In the genomic region with DNA sequence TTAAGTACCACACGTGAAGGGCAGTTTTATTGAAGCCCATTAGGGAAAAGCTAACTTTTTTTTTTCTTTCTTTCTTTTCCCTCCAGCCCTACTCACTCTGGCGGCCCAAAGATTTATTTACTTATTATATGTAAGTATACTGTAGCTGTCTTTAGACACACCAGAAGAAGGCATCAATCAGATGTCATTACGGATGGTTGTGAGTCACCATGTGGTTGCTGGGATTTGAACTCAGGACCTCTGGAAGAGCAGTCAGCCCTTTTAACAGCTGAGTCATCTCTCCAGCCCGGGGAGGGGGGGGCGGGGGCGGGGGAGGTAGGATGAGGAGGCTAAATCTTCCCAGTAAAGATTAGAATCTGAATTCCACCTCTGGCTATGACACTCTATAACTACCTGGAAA, we compare ENCODE assay signal across 14 mouse cellular contexts. TPM values are rescaled to one million over a fixed set of nuclear protein-coding genes. Genes with fewer than 3 reads are reported as not detected.
"Had no signal": no experiment of that assay in that cellular context is flagged by ENCODE, and none has a peak within 500 bp of the region (broad histone marks: within the 10 kb centered on the region; RNA-seq: fewer than 3 reads in every experiment).

No protein-coding gene starts in this region.

- DNase-seq: left cerebral cortex, postnatal 4 days; liver; liver, embryonic 13.5 days; liver, postnatal 0 days; lung, adult 18-20 months; lung, adult 2 months; lung, embryonic 14.5 days; lung, postnatal 10 days; lung, postnatal 14 days; lung, postnatal 36 days; lung, postnatal 4 days; midbrain, embryonic 14.5 days had no signal

RNA-seq across cellular contexts. Expression of a gene that starts 4.6 kb away (rescaled TPM):
- total RNA-seq: megakaryocyte, adult 5-6 weeks; monocyte, adult 5-6 weeks had no signal
